Mouse (Mus musculus) heart, embryonic 11.5 days (tissue): ENCODE measurements around the gene Lin54. TPM values are rescaled to one million over a fixed set of nuclear protein-coding genes. Genes with fewer than 3 reads are reported as not detected.

Experiments used
- ATAC-seq: fragments of 200-750 bp; cut with Nextera tagmentation; replicated peaks from 2 replicates; pipeline ENCODE4 v1.8.0; 2017; ENCODE audit warnings: moderate library complexity; ENCODE audit not compliant: insufficient number of reproducible peaks, low FRiP score, low TSS enrichment
- H3K27ac ChIP-seq: fragments of 300-500 bp; sonication (generic); 2 replicates; pipeline ENCODE4 v1.5.1; 2014; ENCODE audit warnings: mild to moderate bottlenecking, low read depth, low read length
- H3K27me3 ChIP-seq: fragments of 300-500 bp; sonication (generic); 2 replicates; pipeline ENCODE4 v1.6.1; 2014; ENCODE audit warnings: mild to moderate bottlenecking, low read length, mixed read lengths; ENCODE audit not compliant: control insufficient read depth, insufficient read depth
- H3K36me3 ChIP-seq: fragments of 300-500 bp; sonication (generic); 2 replicates; pipeline ENCODE4 v1.6.1; 2014; ENCODE audit warnings: mild to moderate bottlenecking, low read length, moderate library complexity, mixed read lengths; ENCODE audit not compliant: control insufficient read depth, insufficient read depth
- H3K4me1 ChIP-seq: fragments of 300-500 bp; sonication (generic); 2 replicates; pipeline ENCODE4 v1.6.1; 2014; ENCODE audit warnings: low read length; ENCODE audit not compliant: control insufficient read depth, insufficient read depth
- H3K4me2 ChIP-seq: fragments of 300-500 bp; sonication (generic); 2 replicates; pipeline ENCODE4 v1.6.1; 2014; ENCODE audit warnings: mild to moderate bottlenecking, moderate library complexity
- H3K4me3 ChIP-seq: fragments of 300-500 bp; sonication (generic); 2 replicates; pipeline ENCODE4 v1.5.1; 2014; ENCODE audit warnings: low read depth, low read length
- H3K9ac ChIP-seq: fragments of 300-500 bp; sonication (generic); 2 replicates; pipeline ENCODE4 v1.6.1; 2014; ENCODE audit warnings: mild to moderate bottlenecking, low read depth, low read length, moderate library complexity
- H3K9me3 ChIP-seq: fragments of 300-500 bp; sonication (generic); replicated peaks from 2 replicates; pipeline ENCODE4 v1.6.1; 2016; ENCODE audit warnings: low read length; ENCODE audit not compliant: control insufficient read depth
- WGBS: fragments of 180-500 bp; shearing (Covaris S2); extraction: QIAGEN DNeasy Blood & Tissue Kit; methylation state at CpG from one replicate; pipeline ENCODE4 v1.1.7; 2014; ENCODE audit not compliant: insufficient replicate concordance; 5-methylcytosine and 5-hydroxymethylcytosine counted together
- polyA plus RNA-seq: library from polyadenylated mRNA; unstranded; fragments of >200 nt; fragmentation: Nextera tagmentation; extraction: Ambion mirVana; gene quantifications from 2 replicates; pipeline ENCODE4 v1.2.1, GENCODE M21; 2014

Gene Lin54
- 13.0 and 14.1 TPM in 2 replicates for polyA plus RNA-seq

GRCm38 (mm10) chr5:100500458-100500961 is at the start of gene Lin54:
Lin54 (minus strand) TSS chr5:100500639.
- peak within 1 kb of the TSS; percentile 75 for H3K9ac ChIP-seq
- H3K27ac ChIP-seq = peak within 1 kb of the TSS; percentile 82
- H3K4me1 ChIP-seq = peaks cover 12% of the 10 kb centered on the region; the same call in 1 of the 2 replicates
- H3K4me3 ChIP-seq = peak within 1 kb of the TSS; percentile 88
- H3K36me3 ChIP-seq = no peaks in the 10 kb centered on the region
- under 1% methylated on average over 60 of the region's 60 CpGs for WGBS
- H3K27me3 ChIP-seq = no peaks in the 10 kb centered on the region
- H3K9me3 ChIP-seq = no peaks in the 10 kb centered on the region
- ATAC-seq = peak; percentile 93
- H3K4me2 ChIP-seq = peak within 1 kb of the TSS; percentile 91

GRCm38 (mm10) chr5:100550151-100550550 is 49.7 kb upstream of the Lin54 start:
- Histone ChIP-seq H3K4me3 (no peak overlapping the region), H3K9me3 (no peaks in the 10 kb centered on the region), H3K4me2 (no peak overlapping the region), H3K36me3 (peaks cover 17% of the 10 kb centered on the region), H3K27me3 (no peaks in the 10 kb centered on the region), H3K9ac (no peak overlapping the region), H3K27ac (no peak overlapping the region), H3K4me1 (no peaks in the 10 kb centered on the region)
- WGBS = 91% methylated on average over 1 of the region's 1 CpGs
- no peak for ATAC-seq

GRCm38 (mm10) chr5:100549311-100549710 is 48.9 kb upstream of the Lin54 start:
- 90% methylated on average over 4 of the region's 4 CpGs for WGBS
- H3K4me2 ChIP-seq = no peak overlapping the region
- H3K27me3 ChIP-seq = no peaks in the 10 kb centered on the region
- no peak for ATAC-seq
- H3K4me3 ChIP-seq = no peak overlapping the region
- no peak overlapping the region for H3K27ac ChIP-seq
- H3K36me3 ChIP-seq = peaks cover 21% of the 10 kb centered on the region
- H3K9me3 ChIP-seq = no peaks in the 10 kb centered on the region
- H3K9ac ChIP-seq = no peak overlapping the region
- no peaks in the 10 kb centered on the region for H3K4me1 ChIP-seq

- 84% methylated on average over 2 of the region's 2 CpGs for WGBS
- no peak overlapping the region for H3K4me3 ChIP-seq
- H3K9ac ChIP-seq = no peak overlapping the region
- H3K4me2 ChIP-seq = no peak overlapping the region
- no peaks in the 10 kb centered on the region for H3K27me3 ChIP-seq
- no peaks in the 10 kb centered on the region for H3K9me3 ChIP-seq
- H3K4me1 ChIP-seq = no peaks in the 10 kb centered on the region
- no peak overlapping the region for H3K27ac ChIP-seq
- peaks cover 24% of the 10 kb centered on the region for H3K36me3 ChIP-seq
- no peak for ATAC-seq
Observed at GRCm38 (mm10) chr5:100548236-100548635, 47.8 kb upstream of the Lin54 start.

GRCm38 (mm10) chr5:100546294-100547080 is 46.0 kb upstream of the Lin54 start:
- no peaks in the 10 kb centered on the region for H3K4me1 ChIP-seq
- 86% methylated on average over 6 of the region's 6 CpGs for WGBS
- ATAC-seq = no peak
- H3K9me3 ChIP-seq = no peaks in the 10 kb centered on the region
- H3K4me2 ChIP-seq = no peak overlapping the region
- no peaks in the 10 kb centered on the region for H3K27me3 ChIP-seq
- H3K9ac ChIP-seq = no peak overlapping the region
- no peak overlapping the region for H3K27ac ChIP-seq
- H3K36me3 ChIP-seq = peaks cover 30% of the 10 kb centered on the region
- H3K4me3 ChIP-seq = no peak overlapping the region

- Histone ChIP-seq H3K4me1 (no peaks in the 10 kb centered on the region), H3K9ac (no peak overlapping the region), H3K4me2 (no peak overlapping the region), H3K27ac (no peak overlapping the region), H3K36me3 (peaks cover 14% of the 10 kb centered on the region; the same call in 1 of the 2 replicates), H3K4me3 (no peak overlapping the region), H3K9me3 (no peaks in the 10 kb centered on the region), H3K27me3 (no peaks in the 10 kb centered on the region)
- ATAC-seq = no peak
- WGBS = 88% methylated on average over 3 of the region's 3 CpGs
Observed at GRCm38 (mm10) chr5:100536638-100537037, 36.2 kb upstream of the Lin54 start.

- no peak overlapping the region for H3K27ac ChIP-seq
- WGBS = 70% methylated on average over 7 of the region's 7 CpGs
- no peak overlapping the region for H3K4me3 ChIP-seq
- H3K9me3 ChIP-seq = no peaks in the 10 kb centered on the region
- no peaks in the 10 kb centered on the region for H3K27me3 ChIP-seq
- H3K36me3 ChIP-seq = peaks cover 18% of the 10 kb centered on the region; the same call in 1 of the 2 replicates
- H3K4me1 ChIP-seq = no peaks in the 10 kb centered on the region
- ATAC-seq = no peak
- H3K9ac ChIP-seq = no peak overlapping the region
- H3K4me2 ChIP-seq = no peak overlapping the region
Observed at GRCm38 (mm10) chr5:100535826-100536225, 35.4 kb upstream of the Lin54 start.

GRCm38 (mm10) chr5:100526164-100526563 is 25.7 kb upstream of the Lin54 start:
- ATAC-seq = no peak
- peaks cover 6% of the 10 kb centered on the region; the same call in 1 of the 2 replicates for H3K4me1 ChIP-seq
- WGBS = 46% methylated on average over 7 of the region's 7 CpGs
- peaks cover 13% of the 10 kb centered on the region for H3K36me3 ChIP-seq
- H3K27me3 ChIP-seq = no peaks in the 10 kb centered on the region
- H3K27ac ChIP-seq = 0 out of 2 replicates have a peak overlapping the region, but pooled peaks have one; percentile 50
- H3K9ac ChIP-seq = no peak overlapping the region
- no peak overlapping the region for H3K4me3 ChIP-seq
- H3K9me3 ChIP-seq = no peaks in the 10 kb centered on the region
- no peak overlapping the region for H3K4me2 ChIP-seq
